Mouse (Mus musculus) limb, embryonic 14.5 days (tissue): ENCODE measurements around the gene Gnat1. TPM values are rescaled to one million over a fixed set of nuclear protein-coding genes. Genes with fewer than 3 reads are reported as not detected.

Experiments
- ATAC-seq: fragments of 200-750 bp; cut with Nextera tagmentation; 2 replicates; pipeline ENCODE4 v1.8.0; 2017; ENCODE audit warnings: low read depth, moderate number of reproducible peaks, moderate TSS enrichment; ENCODE audit not compliant: low FRiP score
- DNase-seq: peaks from one replicate; pipeline ENCODE4 v3.0.0-alpha.2; 2015; ENCODE audit warnings: low spot score
- H3K27ac ChIP-seq: fragments of 300-500 bp; sonication (generic); replicated peaks from 2 replicates; pipeline ENCODE4 v1.5.1; 2014; ENCODE audit warnings: low read depth, mild to moderate bottlenecking, low read length, moderate library complexity, mixed read lengths
- H3K27me3 ChIP-seq: fragments of 300-500 bp; sonication (generic); 2 replicates; pipeline ENCODE4 v1.6.1; 2014; ENCODE audit warnings: low read length, mixed read lengths; ENCODE audit not compliant: control insufficient read depth, insufficient read depth
- H3K36me3 ChIP-seq: fragments of 300-500 bp; sonication (generic); 2 replicates; pipeline ENCODE4 v1.6.1; 2014; ENCODE audit warnings: mild to moderate bottlenecking, low read length, moderate library complexity, mixed read lengths; ENCODE audit not compliant: control insufficient read depth, insufficient read depth
- H3K4me1 ChIP-seq: fragments of 300-500 bp; sonication (generic); 2 replicates; pipeline ENCODE4 v1.6.1; 2014; ENCODE audit warnings: antibody characterized with exemption, low read length, mixed read lengths; ENCODE audit not compliant: control insufficient read depth, insufficient read depth
- H3K4me2 ChIP-seq: fragments of 300-500 bp; sonication (generic); replicated peaks from 2 replicates; pipeline ENCODE4 v1.6.1; 2014; ENCODE audit warnings: low read depth, mild to moderate bottlenecking, low read length, moderate library complexity; ENCODE audit not compliant: severe bottlenecking
- H3K4me3 ChIP-seq: fragments of 300-500 bp; sonication (generic); replicated peaks from 2 replicates; pipeline ENCODE4 v1.5.1; 2014; ENCODE audit warnings: low read length
- H3K9ac ChIP-seq: fragments of 300-500 bp; sonication (generic); 2 replicates; pipeline ENCODE4 v1.6.1; 2014; ENCODE audit warnings: mild to moderate bottlenecking, low read depth, low read length, moderate library complexity; ENCODE audit not compliant: severe bottlenecking
- H3K9me3 ChIP-seq: fragments of 300-500 bp; sonication (generic); 2 replicates; pipeline ENCODE4 v1.6.1; 2016; ENCODE audit warnings: low read length; ENCODE audit not compliant: control insufficient read depth
- POLR2A ChIP-seq: fragments of 200-500 bp; IDR thresholded peaks from 2 replicates; pipeline ENCODE4 v1.8.0; 2012; ENCODE audit warnings: inconsistent platforms, mild to moderate bottlenecking, moderate library complexity, borderline replicate concordance; ENCODE audit not compliant: insufficient read depth, insufficient read length; ENCODE audit errors: extremely low read depth
- WGBS: fragments of 180-500 bp; shearing (Covaris S2); extraction: QIAGEN DNeasy Blood & Tissue Kit; methylation state at CpG from one replicate; pipeline ENCODE4 v1.1.7; 2014; 5-methylcytosine and 5-hydroxymethylcytosine counted together
- polyA plus RNA-seq, 2 experiments: library from polyadenylated mRNA; depleted of rRNA in 1 of 2; stranded (reverse) in 1 of 2; unstranded in 1 of 2; fragments of >200 nt; fragmentation: Nextera tagmentation in 1 of 2; extraction: Ambion mirVana in 1 of 2; gene quantifications; 2 replicates each; pipeline versions ENCODE4 v1.2.1 to v1.2.3; 2012 to 2014

The Gnat1 gene
- polyA plus RNA-seq, 2 experiments = 0.28 to 0.55 TPM

GRCm38 (mm10) chr9:107695441-107696105 is 16.1 kb upstream of the Gnat1 start:
- WGBS = 76% methylated on average over 12 of the region's 12 CpGs
- no peak for TF ChIP-seq POLR2A
- peak overlapping the region; percentile 13; the same call in 1 of the 2 replicates for H3K27ac ChIP-seq
- no peaks in the 10 kb centered on the region for H3K9me3 ChIP-seq
- ATAC-seq = no peak
- no peak overlapping the region for H3K4me2 ChIP-seq
- no peak for DNase-seq
- H3K4me3 ChIP-seq = no peak overlapping the region
- H3K9ac ChIP-seq = no peak overlapping the region
- H3K27me3 ChIP-seq = no peaks in the 10 kb centered on the region
- H3K36me3 ChIP-seq = peaks cover 68% of the 10 kb centered on the region
- peaks cover 40% of the 10 kb centered on the region for H3K4me1 ChIP-seq

DNA sequence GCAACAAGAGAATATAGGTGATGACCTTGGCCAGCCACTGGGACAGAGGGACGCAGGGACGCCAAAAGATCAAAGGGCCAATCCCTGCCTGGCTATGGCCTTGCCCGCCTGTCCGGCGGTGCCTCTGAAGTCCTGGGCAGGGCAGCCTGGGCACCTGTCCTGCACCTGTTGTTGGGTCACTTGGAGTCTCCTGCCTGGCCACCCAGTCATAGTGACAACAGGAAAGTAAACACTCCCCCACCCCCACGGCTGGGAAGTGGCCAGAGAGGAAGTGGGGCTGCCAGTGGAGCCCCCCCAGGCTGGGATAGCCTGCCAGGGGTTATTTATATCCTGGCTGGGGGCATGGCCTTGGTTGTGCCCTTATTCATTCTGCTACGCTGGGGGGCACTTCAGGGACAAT is 15.1 kb upstream of the Gnat1 start:
- H3K9ac ChIP-seq = no peak overlapping the region
- 60% methylated on average over 4 of the region's 7 CpGs for WGBS
- H3K27me3 ChIP-seq = no peaks in the 10 kb centered on the region
- H3K4me2 ChIP-seq = no peak overlapping the region
- H3K9me3 ChIP-seq = no peaks in the 10 kb centered on the region
- DNase-seq (no peak), ATAC-seq (no peak)
- no peak overlapping the region for H3K27ac ChIP-seq
- H3K4me3 ChIP-seq = no peak overlapping the region
- H3K36me3 ChIP-seq = peaks cover 73% of the 10 kb centered on the region
- peaks cover 30% of the 10 kb centered on the region for H3K4me1 ChIP-seq
- TF ChIP-seq POLR2A = no peak

GRCm38 (mm10) chr9:107693433-107693987 is 14.0 kb upstream of the Gnat1 start:
- Histone ChIP-seq H3K4me2 (no peak overlapping the region), H3K27me3 (no peaks in the 10 kb centered on the region), H3K9me3 (no peaks in the 10 kb centered on the region), H3K4me3 (no peak overlapping the region), H3K9ac (no peak overlapping the region), H3K27ac (no peak overlapping the region), H3K36me3 (peaks cover 79% of the 10 kb centered on the region), H3K4me1 (peaks cover 19% of the 10 kb centered on the region)
- ATAC-seq (peak; percentile 13; the same call in 1 of the 2 replicates), DNase-seq (no peak)
- 69% methylated on average over 4 of the region's 4 CpGs for WGBS
- no peak for TF ChIP-seq POLR2A

DNA sequence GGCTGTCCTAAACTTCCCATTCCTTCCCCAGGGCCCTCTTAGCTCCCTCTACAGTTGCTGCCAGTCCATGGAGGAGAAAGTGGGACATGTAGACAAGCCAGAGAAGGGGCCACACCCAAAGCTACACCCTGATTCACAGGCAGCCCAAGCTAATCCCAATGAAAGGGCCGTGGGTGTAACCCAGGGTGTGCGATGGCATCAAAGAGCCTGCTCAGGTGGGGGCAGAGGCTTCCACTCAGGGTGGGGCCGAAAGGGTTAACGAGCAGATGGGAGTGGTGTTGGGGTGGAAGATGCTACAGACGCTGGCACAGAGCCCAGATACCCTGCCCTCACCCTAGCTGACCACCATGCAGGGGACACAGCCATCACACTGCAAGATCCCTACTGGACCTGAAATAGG is 13.3 kb upstream of the Gnat1 start:
- Histone ChIP-seq H3K27me3 (no peaks in the 10 kb centered on the region), H3K4me1 (peaks cover 12% of the 10 kb centered on the region), H3K4me3 (no peak overlapping the region), H3K27ac (no peak overlapping the region), H3K36me3 (peaks cover 86% of the 10 kb centered on the region), H3K9ac (no peak overlapping the region), H3K9me3 (no peaks in the 10 kb centered on the region), H3K4me2 (no peak overlapping the region)
- 75% methylated on average over 5 of the region's 5 CpGs for WGBS
- no peak for TF ChIP-seq POLR2A
- DNase-seq = no peak
- ATAC-seq = no peak

- no peak for TF ChIP-seq POLR2A
- H3K27me3 ChIP-seq = no peaks in the 10 kb centered on the region
- 87% methylated on average over 8 of the region's 8 CpGs for WGBS
- H3K36me3 ChIP-seq = peaks cover 83% of the 10 kb centered on the region
- no peak overlapping the region for H3K4me3 ChIP-seq
- no peak overlapping the region for H3K27ac ChIP-seq
- no peak for DNase-seq
- no peak for ATAC-seq
- H3K9ac ChIP-seq = no peak overlapping the region
- H3K4me2 ChIP-seq = no peak overlapping the region
- H3K4me1 ChIP-seq = no peaks in the 10 kb centered on the region
- no peaks in the 10 kb centered on the region for H3K9me3 ChIP-seq
Observed at GRCm38 (mm10) chr9:107690391-107690790, 10.9 kb upstream of the Gnat1 start.
